Mouse (Mus musculus) ovary, postnatal 36 days (tissue): ENCODE results near the gene Ccdc60.
"Not testable (repeated sequence)": the region's sequence is repeated elsewhere in the genome, so short reads cannot be mapped to it uniquely, and the experiment has no call there.

Experiments
- DNase-seq: peaks from one replicate; pipeline ENCODE4 v3.0.0; 2022; ENCODE audit warnings: low spot score, mixed read lengths

The Ccdc60 gene

DNA sequence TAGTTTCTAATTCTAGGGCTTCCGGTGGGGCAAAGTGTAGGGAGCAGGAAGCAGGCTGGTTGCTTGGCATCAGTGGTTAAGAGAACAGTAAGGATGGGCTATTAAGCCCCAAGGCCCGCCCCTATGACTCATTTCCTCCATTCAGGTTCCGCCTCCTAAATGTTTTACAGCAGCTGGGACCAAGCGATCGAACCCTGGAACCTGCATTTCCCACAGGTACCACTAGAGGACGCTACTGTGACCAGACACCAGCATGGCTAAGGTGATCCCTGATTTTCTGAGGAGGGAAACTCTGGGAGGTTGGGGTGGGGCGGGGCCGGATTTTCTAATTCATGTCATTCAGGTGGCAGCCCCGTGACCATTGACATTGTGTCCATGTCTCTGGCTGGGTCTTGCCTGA is 96.1 kb downstream of the Ccdc60 start:
- DNase-seq: no peak

DNA sequence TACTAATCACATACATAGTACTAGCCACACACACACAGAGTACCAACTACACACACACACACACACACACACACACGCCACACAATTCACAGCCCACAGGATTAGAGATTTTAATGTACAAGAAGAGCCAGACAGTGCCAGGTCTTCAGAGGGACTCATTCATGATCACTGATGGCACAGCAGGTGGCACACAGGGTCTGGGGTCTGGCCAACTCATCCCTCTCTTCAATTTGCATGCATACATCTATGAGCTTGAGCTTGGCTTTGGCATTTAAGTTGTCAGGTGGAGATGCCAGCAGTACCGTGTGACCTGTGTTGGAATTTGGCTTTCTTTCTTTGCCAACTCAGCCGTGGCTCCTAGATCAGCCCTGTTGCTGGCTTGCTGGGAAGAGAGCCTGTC is 97.2 kb downstream of the Ccdc60 start:
- no peak for DNase-seq

DNA sequence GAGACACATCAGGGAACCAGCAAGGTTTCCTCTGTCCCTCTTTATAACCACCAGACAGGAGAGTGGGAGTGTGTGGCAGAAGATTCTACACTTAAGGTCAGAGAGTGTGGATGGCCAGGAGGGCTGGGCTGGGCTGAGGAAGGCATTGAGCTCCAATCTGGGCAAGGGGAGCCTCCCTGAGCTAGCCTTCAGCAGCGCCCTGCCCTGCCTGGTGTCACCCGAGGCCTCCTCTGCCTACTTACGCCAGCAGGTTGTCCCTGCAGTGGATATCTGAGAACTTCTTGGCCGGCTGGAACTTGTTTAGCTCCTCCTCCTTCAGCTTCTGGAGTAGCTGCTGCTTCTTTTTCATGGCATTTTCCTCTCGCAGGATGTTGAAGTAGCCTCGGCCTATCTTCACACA is 99.0 kb downstream of the Ccdc60 start:
- no peak for DNase-seq

DNA sequence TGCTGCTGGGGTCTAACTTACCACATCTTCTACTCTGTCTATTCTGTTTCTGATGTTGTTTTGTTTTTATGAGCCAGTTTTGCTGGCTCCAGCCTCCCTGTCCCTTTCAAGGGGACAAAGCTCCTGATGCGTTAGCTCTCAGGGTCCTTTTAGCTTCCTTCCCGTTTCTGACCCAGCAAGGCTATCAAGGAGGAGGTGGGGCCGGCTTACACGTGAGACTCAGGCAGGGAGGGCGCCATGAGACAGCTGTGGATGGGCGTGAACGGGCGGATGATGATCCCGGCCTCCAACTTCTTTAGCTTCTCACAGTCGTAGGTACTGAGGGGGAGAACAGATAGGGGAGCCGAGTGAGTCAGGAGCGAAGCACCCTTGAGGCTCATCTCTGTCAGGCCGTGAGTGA is 108.2 kb downstream of the Ccdc60 start:
- no peak for DNase-seq

DNA sequence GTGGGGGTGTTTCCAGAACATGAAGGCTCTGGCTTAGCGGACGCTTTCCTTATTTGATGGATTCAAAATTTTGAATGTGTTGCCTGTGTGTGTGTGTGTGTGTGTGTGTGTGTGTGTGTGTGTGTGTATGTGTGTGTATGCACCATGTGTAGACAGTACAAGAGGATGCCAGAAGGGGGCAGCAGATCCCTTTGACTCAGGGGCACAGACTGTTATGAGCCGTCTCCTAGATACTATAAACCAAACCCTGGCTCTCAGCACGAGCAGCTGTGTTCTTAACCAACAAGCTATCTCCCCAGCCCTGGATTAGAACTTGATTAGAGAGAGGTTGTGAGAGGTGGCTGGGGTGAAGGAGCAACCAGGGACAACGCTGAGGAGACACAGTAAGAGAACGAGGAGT is 117.1 kb downstream of the Ccdc60 start:
- DNase-seq: no peak

DNA sequence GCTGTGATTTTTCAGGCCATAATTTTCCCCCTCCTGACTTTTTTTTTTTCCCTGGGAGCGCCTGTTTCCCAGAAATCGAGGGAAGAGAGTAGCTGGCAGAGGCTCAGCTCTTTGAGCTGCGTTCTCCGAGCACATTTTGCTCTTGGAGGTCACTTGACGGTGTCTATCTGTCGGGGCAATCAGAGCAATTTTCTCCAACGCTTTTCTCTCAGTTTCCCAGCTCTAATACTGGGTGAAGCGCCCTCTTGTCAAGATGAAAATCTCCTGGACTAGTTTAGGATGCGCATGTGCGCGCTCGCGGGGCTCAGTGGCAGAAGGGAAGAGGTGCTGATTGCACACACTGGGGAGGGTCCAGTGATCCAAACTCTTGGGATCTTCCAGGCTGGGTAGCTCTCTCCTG is 121.8 kb downstream of the Ccdc60 start:
- no peak for DNase-seq

DNA sequence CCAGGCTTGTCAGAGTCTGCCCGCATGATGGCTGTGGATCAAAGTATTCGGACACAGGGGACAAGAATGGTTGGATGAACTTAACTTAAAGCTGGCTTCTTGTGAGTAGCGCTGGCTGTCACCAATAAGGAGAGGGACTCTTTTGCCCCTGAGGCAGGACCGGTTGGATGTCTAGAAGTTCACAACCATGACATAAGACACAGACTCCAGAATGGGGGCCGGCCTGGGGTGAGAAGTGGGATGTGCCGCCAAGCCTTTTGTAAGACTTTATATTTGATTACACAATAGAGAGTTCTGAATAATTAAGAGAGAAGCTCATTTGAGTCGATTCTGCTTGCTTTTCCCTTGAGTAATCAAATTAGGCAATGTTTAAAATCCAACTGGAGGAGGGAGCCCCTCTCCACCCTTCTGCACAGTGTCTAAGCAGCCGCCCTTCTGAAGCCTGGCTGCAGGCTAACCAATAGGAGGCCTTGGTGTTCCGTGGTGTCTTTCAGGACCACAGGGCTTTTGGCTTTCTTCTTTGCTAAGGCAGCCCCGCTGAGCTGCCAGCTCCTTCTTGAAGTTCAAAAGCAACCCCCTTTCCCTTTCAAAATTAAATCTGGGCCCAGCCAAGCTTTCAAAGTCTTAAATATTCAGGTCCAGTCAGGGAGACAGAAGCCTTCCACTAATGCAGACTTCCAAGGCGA is 123.4 kb downstream of the Ccdc60 start:
- no peak for DNase-seq

DNA sequence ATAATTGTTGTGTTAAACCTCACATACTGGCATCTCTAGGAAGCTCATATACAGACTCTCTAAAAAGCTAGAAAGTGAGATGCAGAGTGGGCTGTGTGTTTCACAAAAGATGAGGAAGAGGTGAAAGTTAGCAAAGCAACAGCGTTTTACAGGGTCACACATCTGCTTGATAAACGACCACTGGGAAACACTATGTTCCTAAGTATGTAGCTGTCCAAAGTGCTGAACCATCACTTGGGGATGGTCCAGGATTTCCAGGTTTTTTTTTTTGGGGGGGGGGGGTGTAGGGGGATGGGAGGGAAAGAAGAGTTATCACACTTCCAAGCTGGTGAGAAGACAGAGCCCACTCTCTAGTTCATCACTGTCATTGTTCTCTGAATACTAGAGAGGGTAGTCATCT is 134.0 kb downstream of the Ccdc60 start:
- no peak for DNase-seq

DNA sequence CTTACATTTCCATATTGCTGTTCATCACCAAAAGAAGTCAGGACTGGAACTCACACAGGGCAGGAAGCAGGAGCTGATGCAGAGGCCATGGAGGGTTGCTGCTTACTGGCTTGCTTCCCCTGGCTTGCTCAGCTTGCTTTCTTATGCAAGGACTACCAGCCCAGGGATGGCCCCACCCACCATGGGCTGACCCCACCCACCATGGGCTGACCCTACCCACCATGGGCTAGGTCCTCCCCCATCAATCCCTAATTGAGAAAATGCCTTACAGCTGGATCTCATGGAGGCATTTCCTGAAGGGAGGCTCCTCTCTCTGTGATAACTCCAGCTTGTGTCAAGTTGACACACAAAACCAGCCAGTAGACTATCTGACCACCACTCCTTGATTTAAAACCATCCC is 142.3 kb downstream of the Ccdc60 start:
- DNase-seq: not testable (repeated sequence)

DNA sequence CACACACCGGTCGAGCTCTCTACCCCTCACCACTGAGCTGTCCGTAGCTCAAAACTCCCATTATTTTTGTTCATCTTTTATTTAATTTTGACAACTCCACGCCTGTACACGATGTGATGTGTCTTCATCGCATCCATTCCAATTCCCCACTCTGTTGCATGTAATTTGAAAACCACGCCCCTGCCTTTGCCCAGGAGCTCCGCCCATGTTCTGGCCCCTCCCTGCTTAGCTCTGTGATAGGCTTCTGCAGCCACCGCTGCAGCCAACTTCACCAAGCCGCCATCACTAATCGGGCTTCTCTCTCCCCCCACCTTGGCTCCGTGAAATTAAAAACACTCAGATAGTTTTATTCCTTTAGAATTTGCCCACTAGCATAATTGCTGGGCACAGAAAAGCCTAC is 144.1 kb downstream of the Ccdc60 start:
- no peak for DNase-seq

DNA sequence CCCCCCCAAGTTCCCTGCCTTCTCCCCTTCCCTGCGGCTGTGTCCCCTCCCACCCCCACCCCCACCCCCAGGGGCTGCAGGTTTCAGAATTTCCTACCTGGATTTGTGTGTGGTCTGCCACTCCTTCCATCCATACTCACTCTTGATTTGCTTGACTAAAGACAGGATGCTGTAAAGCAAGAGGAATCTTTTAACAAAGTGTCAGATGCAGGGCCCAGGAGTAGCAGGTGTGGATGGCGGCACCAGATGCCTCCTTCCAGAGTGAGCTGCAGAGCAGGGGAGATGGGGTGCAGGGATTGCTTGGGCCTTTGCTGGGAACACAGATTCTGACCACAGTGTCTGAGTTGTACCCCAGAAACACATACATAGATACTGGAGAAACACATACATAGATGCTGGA is 148.1 kb downstream of the Ccdc60 start:
- no peak for DNase-seq

DNA sequence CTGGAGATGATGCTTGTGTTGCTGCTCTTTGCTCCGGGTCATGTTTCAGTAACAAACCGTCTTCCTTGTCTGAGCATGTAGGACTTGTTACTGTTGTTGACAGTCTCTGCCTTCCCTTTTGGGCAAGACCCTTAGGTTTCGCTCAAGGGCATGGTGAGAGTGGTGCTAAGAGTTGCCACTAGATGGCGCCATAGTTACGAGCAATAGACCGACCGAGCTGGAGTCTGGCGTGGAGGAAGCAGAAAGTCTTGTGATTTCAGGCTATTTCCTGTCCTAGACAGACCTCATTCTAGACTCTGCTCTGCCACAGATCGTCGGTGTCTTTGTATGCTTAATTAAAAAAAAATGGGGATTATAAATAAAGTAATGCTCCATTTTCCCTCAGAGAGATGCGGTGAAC is 165.4 kb downstream of the Ccdc60 start:
- peak; percentile 45 for DNase-seq

DNA sequence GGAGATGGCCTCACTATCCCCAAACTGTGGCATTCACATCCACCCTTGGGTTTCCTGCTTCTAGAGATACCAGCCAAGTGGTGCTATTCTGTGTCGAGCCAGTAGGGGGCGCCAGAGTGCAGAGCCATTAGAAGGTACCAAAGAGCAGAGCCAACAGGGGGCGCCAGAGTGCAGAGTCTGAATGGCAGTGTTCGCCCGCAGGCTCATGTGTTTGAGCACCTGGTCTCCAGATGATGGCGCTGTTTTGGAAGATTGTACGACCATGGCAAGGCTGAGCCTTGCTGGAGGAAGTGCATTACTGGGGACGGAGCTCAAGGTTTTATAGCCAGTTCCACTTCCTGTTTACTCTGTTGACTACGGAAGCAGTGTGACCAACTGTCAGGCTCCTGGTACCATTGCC is 172.2 kb downstream of the Ccdc60 start:
- DNase-seq: peak; percentile 20

DNA sequence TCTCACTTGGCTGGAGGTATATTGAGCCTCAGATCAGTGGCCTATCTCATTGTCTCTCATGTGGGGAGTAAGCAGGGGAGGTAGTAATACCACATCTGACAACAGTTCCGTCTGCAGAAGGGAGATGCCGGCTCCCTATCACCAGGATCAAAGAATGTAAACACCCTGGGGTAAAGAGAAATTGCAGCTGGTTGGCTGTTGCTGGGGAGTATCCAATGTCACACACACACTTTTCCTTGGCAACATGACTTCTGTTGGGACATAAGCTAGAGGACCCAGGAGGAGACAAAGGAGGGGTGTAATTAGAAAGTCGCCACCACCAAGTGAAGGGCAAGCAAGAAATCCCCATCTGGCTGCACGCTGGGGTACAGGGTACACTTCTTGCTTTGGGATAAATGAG is 172.7 kb downstream of the Ccdc60 start:
- no peak for DNase-seq

DNA sequence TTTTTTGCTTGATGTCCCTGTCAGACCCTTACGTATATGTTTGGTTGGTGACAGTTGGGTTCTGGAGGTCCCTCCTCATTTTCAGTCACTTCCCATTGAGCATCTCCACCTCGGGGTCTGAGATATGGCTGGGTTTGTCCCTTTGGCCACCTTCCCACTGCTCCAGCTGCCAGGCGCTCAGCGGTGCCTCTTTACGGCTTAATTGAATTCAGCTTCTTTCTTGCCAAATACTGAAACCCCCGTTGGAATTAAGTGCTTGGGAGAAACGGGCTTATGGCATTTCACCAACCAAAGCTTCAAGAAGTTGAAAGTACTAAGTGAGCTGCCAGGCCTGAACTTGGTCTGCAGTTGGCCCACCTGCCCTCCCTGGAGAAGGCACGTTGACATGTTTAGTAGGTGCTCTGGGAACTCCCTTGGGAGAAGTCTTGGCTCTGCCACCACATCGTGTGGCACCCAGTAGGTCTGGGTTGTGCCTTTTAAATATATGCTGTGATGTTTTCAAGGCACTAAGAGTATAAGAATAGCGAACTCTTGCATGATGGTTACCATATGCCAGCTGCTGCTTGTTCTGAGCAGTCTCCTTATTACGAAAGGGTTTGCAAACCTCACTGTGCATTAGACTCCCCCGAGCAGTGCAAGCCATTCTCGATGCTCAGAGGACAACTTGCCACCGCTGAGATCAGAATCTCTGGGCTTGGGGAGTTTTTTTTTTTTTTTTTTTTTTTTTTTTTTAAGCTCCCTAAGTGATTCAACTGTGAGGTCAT is 173.5 kb downstream of the Ccdc60 start:
- DNase-seq: no peak

DNA sequence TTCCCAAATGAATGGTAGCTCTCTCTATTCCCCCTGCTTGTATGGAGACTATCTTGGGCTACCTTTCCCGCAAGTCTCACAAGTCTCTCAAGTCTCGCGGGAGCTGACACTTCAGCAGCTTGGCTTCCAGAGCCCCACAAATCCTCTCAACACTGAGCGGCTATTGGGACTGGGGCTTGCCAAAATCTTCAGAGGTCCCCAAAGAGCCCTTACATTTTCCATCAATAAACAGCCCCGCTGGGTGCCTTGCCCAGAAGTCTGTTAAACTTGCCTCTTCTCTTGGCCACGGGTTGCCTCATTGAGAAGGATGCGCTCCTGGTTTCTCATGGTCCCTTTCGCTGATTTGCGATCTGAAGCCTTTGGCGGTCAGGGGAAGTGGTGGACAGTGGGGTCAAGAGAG is 180.1 kb downstream of the Ccdc60 start:
- DNase-seq: no peak

DNA sequence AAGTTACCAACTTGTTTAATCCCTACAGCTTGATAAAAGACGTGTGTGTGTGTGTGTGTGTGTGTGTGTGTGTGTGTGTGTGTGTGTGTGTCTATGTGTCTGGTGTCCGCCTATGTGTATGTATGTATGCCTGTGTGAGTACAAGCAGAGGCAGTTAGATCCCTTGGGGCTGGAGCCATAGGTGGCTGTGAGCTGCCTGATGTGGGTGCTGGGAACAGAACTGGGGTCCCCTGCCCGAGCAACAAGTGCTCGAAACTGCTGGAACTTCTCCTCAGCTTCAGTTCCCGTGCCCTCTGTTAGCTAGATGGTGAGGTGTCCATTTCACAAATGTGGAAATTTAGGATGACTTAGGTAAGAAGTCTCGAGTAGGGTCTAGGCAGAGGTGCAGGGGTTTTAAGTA is 204.6 kb downstream of the Ccdc60 start:
- DNase-seq: no peak

DNA sequence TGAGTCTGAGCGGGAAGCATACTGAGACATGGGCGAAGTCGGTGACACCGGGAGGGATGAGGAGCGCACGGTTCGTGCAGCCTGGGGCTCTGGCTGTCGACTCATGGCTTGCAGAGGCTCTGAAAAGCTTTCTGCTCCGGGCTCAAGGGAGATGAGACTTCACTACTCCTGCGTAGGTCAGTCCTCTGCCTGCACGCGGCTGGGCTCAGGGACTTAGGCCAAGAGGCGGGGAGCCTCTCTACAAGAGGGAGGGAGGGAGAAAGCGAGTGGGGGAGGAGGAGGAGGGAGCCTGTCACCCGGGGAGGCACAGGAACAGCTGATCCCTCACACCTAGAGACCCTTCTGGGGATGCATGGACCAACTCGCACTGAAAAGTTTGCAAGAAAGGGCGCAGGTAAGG is 205.7 kb downstream of the Ccdc60 start, which contains the start of gene Tmem233:
Gene Tmem233, minus strand, starts transcription at position 164 of the 400 bp plus-strand sequence.
- DNase-seq: no peak

DNA sequence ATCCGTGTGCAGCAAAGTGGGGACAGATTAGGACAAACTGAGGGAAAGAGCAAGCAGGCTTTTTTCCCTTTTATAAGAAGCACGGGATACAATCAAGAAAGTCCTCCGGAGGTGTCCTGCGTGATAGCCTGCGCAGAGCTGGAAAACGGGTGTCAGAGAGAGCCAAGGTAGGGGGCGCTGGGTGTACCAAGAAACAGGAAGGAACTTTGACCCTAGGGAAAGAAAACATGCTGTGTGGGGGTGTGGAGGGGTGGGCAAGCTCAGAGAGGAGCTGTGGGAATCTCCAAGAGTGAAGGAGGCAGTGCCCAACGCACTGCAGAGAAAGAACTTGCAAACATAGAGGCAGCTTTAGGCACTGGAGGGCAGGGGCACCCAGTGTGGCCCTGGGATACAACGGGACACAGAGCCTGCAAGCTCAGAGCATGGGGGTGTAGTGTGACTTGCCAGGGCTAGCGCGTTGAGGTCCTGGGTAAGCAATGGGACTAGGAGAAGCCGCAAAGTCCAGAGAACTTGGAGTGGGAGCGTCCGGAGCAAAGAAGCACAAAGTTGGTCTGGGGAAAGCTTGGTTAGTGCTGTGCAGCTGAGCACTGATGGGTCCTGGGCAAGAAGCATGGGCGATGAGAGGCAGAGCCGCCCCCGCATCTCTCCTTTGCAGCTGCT is 206.4 kb downstream of the Ccdc60 start:
- no peak for DNase-seq

DNA sequence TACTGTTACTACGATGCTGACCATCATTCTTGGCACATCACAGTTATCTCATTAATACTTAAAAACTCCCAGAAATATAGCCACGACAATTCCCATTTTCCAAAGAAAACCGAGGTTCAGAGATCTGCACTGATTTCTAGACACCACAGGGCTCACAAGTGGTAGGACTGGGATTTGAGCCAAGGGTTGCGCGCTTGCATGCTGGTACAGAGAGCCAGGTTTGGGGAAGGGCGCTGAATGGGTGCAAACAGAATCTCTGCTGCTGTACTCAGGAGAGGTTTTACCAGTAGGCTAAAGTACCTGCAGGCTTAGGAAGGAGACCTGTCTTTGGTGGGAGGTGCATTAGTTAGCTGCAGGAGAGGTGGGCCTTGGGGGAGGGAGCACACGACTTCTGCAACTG is 207.2 kb downstream of the Ccdc60 start:
- DNase-seq: no peak

DNA sequence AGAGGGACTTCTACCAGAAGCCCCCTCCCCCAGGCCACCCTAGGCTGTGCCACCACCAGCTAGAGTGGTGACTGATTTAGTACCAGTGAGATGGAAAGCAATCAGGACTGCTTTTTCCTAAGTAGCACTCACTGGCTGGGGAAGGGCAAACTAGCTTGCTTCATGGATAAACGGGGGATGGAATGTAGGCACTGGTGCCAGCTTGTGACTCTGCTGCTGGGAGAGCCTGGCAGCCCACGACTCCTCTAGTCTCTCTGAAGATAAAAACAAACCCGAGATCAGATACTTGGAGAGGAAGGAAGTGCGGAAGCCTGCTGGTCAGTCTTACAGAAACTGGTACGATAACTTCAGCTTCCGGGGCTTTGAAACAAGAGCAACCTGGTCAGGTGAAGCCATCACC is 208.0 kb downstream of the Ccdc60 start:
- DNase-seq: no peak
